Comparison of ENCODE assay signal across 8 mouse cellular contexts in the genomic region with DNA sequence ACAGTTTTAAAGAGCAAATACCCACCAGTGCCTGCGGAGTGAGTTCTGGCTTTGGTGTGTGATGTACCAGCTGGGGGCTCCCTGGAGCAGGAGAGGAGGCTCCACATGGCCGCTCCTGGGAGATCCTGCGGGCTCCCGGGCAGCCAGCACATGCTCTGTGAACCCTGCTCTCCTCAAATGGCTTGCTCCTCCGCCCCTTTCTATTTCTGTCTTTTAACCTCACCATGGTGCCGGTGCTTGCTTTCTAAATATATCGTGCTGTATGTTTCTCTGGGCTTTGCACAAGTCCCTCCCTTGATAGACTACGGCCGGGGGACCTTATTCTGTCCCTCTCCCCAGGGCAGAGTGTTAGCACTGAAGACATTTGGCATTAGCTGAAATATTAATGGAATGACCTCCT. TPM values are rescaled to one million over a fixed set of nuclear protein-coding genes. Genes with fewer than 3 reads are reported as not detected.
DNase-seq lines count a peak whose midpoint lies in the region; ATAC-seq lines count a peak whose summit lies in the region.

No protein-coding gene starts in this region.

- no peak for DNase-seq in frontal cortex, postnatal 10 days (ENCODE audit: low spot score in 2 of 2)
- peak; percentile 42 for DNase-seq in adrenal gland, postnatal 25 days
- peak; percentile 50 for DNase-seq in heart, adult 8-10 months (ENCODE audit: low spot score)
- DNase-seq in kidney, postnatal 10 days: peak; percentile 72
- DNase-seq in right cerebral cortex, adult 2 months (ENCODE audit: low spot score in 2 of 2): no peak
- no peak for DNase-seq in thymus, postnatal 25 days
- no peak for DNase-seq in spleen, postnatal 10 days (ENCODE audit: low spot score in 2 of 2)

- ATAC-seq in frontal cortex, adult (ENCODE audit: low TSS enrichment): peak; percentile 25; the same call in 1 of the 2 replicates

RNA-seq across cellular contexts. Expression of a gene that starts 15.5 kb away (rescaled TPM):
- 40.6 and 43.0 TPM in 2 replicates for total RNA-seq in adrenal gland, postnatal 25 days (2021)
- total RNA-seq in heart, adult 8-10 months (2022): 10 to 100 TPM; 18.8 to 27.6 (median 23.8) TPM

RNA-seq across cellular contexts. Expression of a gene that starts 17.6 kb away (rescaled TPM):
- total RNA-seq in adrenal gland, postnatal 25 days (2021): 31.4 and 33.5 TPM in 2 replicates
- total RNA-seq in heart, adult 8-10 months (2022): 10 to 100 TPM; 13.7 to 14.8 (median 14.2) TPM

RNA-seq across cellular contexts. Expression of a gene that starts 41.3 kb away (rescaled TPM):
- 48.6 and 50.9 TPM in 2 replicates for total RNA-seq in adrenal gland, postnatal 25 days (2021)
- 1 to 10 TPM; 4.7 to 6.7 (median 5.6) TPM for total RNA-seq in heart, adult 8-10 months (2022)

RNA-seq across cellular contexts. Expression of a gene that starts 44.8 kb away (rescaled TPM):
- 127 and 136 TPM in 2 replicates for total RNA-seq in adrenal gland, postnatal 25 days (2021)
- 10 to 100 TPM; 29.0 to 36.3 (median 32.2) TPM for total RNA-seq in heart, adult 8-10 months (2022)

Comparison
In these comparisons a context has a peak if more than half of its experiments do, and no peak if none do; other contexts are left out.
1. DNase-seq: peak in adrenal gland, postnatal 25 days (single experiment), heart, adult 8-10 months (single experiment) and kidney, postnatal 10 days (single experiment); none in frontal cortex, postnatal 10 days (0 of 2), right cerebral cortex, adult 2 months (0 of 2), thymus, postnatal 25 days (single experiment) and spleen, postnatal 10 days (0 of 2).